Mouse (Mus musculus) bone marrow, adult 2 months (tissue): ENCODE data around the gene Slk. TPM values are rescaled to one million over a fixed set of nuclear protein-coding genes. Genes with fewer than 3 reads are reported as not detected.

Experiments
- H3K27ac ChIP-seq: fragments of 200-500 bp; 2 replicates; pipeline ENCODE4 v1.5.1; 2012; ENCODE audit warnings: low read depth, mild to moderate bottlenecking, control low read depth, inconsistent platforms, low read length; ENCODE audit not compliant: control insufficient read depth, poor library complexity, insufficient read depth
- H3K4me1 ChIP-seq: fragments of 200-500 bp; 2 replicates; pipeline ENCODE4 v1.6.1; 2011; ENCODE audit warnings: low read length; ENCODE audit not compliant: control insufficient read depth, insufficient read depth
- H3K4me3 ChIP-seq: fragments of 200-500 bp; replicated peaks from 2 replicates; pipeline ENCODE3; 2011; ENCODE audit warnings: mild to moderate bottlenecking, low read depth, low read length, control low read depth; ENCODE audit not compliant: control insufficient read depth
- CTCF ChIP-seq: fragments of 200-500 bp; IDR thresholded peaks from 2 replicates; pipeline ENCODE4 v1.5.1; 2011; ENCODE audit warnings: low read length, control low read depth; ENCODE audit not compliant: control insufficient read depth, insufficient read depth
- POLR2A ChIP-seq: fragments of 200-500 bp; IDR thresholded peaks from 2 replicates; pipeline ENCODE4 v1.6.1; 2011; ENCODE audit warnings: low read depth, mild to moderate bottlenecking, control low read depth, low read length, borderline replicate concordance; ENCODE audit not compliant: control insufficient read depth
- WGBS: fragments of 180-500 bp; shearing (Covaris S2); methylation state at CpG from one replicate; pipeline ENCODE4 v1.1.7; 2018; 5-methylcytosine and 5-hydroxymethylcytosine counted together
- polyA plus RNA-seq: library from polyadenylated mRNA; stranded (reverse); fragments of >200 nt; gene quantifications from 2 replicates; pipeline ENCODE4 v1.2.4, GENCODE M21; 2011; ENCODE audit warnings: low replicate concordance; ENCODE audit not compliant: missing spikeins, insufficient read depth, insufficient read length

Gene Slk
- polyA plus RNA-seq, 1 experiment, result 54.3 TPM

- WGBS, result 88% methylated on average over 7 of the region's 7 CpGs
- Histone ChIP-seq H3K4me1 (peaks cover 5% of the 10 kb centered on the region), H3K4me3 (no peak overlapping the region), H3K27ac (no peak overlapping the region)
- TF ChIP-seq CTCF (no peak), POLR2A (no peak)
Observed at GRCm38 (mm10) chr19:47542441-47542840, 37.0 kb upstream of the Slk start.

GRCm38 (mm10) chr19:47545055-47545454 lies 34.4 kb upstream of the Slk start:
- no peaks in the 10 kb centered on the region for H3K4me1 ChIP-seq
- H3K4me3 ChIP-seq, result no peak overlapping the region
- H3K27ac ChIP-seq, result no peak overlapping the region
- TF ChIP-seq CTCF (no peak), POLR2A (no peak)
- 89% methylated on average over 3 of the region's 3 CpGs for WGBS

- Histone ChIP-seq H3K4me1 (no peaks in the 10 kb centered on the region), H3K4me3 (no peak overlapping the region), H3K27ac (no peak overlapping the region)
- TF ChIP-seq POLR2A (no peak), CTCF (no peak)
Observed at GRCm38 (mm10) chr19:47545528-47545927, 34.0 kb upstream of the Slk start.

- WGBS, result 88% methylated on average over 11 of the region's 11 CpGs
- Histone ChIP-seq H3K4me3 (no peak overlapping the region), H3K4me1 (no peaks in the 10 kb centered on the region), H3K27ac (no peak overlapping the region)
- TF ChIP-seq CTCF, result no peak
- TF ChIP-seq POLR2A, result no peak
Observed at GRCm38 (mm10) chr19:47548432-47549076, 30.9 kb upstream of the Slk start.

- TF ChIP-seq POLR2A, result no peak
- no peak for TF ChIP-seq CTCF
- Histone ChIP-seq H3K4me3 (no peak overlapping the region), H3K27ac (no peak overlapping the region), H3K4me1 (no peaks in the 10 kb centered on the region)
- 93% methylated on average over 9 of the region's 9 CpGs for WGBS
Observed at GRCm38 (mm10) chr19:47549174-47549573, 30.3 kb upstream of the Slk start.

GRCm38 (mm10) chr19:47549584-47549983 lies 29.9 kb upstream of the Slk start:
- H3K4me3 ChIP-seq, result no peak overlapping the region
- no peak overlapping the region for H3K27ac ChIP-seq
- no peak for TF ChIP-seq POLR2A
- TF ChIP-seq CTCF, result no peak
- H3K4me1 ChIP-seq, result no peaks in the 10 kb centered on the region
- 60% methylated on average over 4 of the region's 4 CpGs for WGBS

GRCm38 (mm10) chr19:47559145-47559544 lies 20.3 kb upstream of the Slk start:
- H3K27ac ChIP-seq, result no peak overlapping the region
- H3K4me1 ChIP-seq, result peaks cover 3% of the 10 kb centered on the region
- H3K4me3 ChIP-seq, result no peak overlapping the region
- TF ChIP-seq CTCF, result no peak
- TF ChIP-seq POLR2A, result no peak
- WGBS, result 90% methylated on average over 5 of the region's 5 CpGs

- TF ChIP-seq POLR2A, result no peak
- no peak for TF ChIP-seq CTCF
- H3K4me3 ChIP-seq, result no peak overlapping the region
- peaks cover 3% of the 10 kb centered on the region for H3K4me1 ChIP-seq
- H3K27ac ChIP-seq, result no peak overlapping the region
- WGBS, result 64% methylated on average over 14 of the region's 14 CpGs
Observed at GRCm38 (mm10) chr19:47559751-47560512, 19.5 kb upstream of the Slk start.

- 50% methylated on average over 12 of the region's 12 CpGs for WGBS
- Histone ChIP-seq H3K4me1 (peaks cover 3% of the 10 kb centered on the region), H3K27ac (no peak overlapping the region), H3K4me3 (no peak overlapping the region)
- TF ChIP-seq POLR2A (no peak), CTCF (no peak)
Observed at GRCm38 (mm10) chr19:47560544-47561161, 18.8 kb upstream of the Slk start.
